Mouse (Mus musculus): ENCODE measurements around the gene Coa7.

Gene Coa7

GRCm38 (mm10) chr4:108371421-108371820 lies 43.5 kb downstream of the Coa7 start:
- intact Hi-C loops (cut with DNase I) = no loop called here

- intact Hi-C loops (cut with DNase I) = no loop called here
Measured at GRCm38 (mm10) chr4:108372166-108372565, 44.2 kb downstream of the Coa7 start.

- intact Hi-C loops (cut with DNase I) = no loop called here
Measured at GRCm38 (mm10) chr4:108379476-108379875, 51.5 kb downstream of the Coa7 start.

- intact Hi-C loops (cut with DNase I) = no loop called here
Measured at GRCm38 (mm10) chr4:108380146-108380545, 52.2 kb downstream of the Coa7 start.

- intact Hi-C loops (cut with DNase I) = no loop called here
Measured at GRCm38 (mm10) chr4:108383183-108383714, 55.3 kb downstream of the Coa7 start, which contains the start of gene Shisal2a. Shisal2a (minus strand) TSS chr4:108383349.

- intact Hi-C loops (cut with DNase I) = loop anchor here (5.0 kb wide), 1 partner anchor 71 kb away; the partner anchor contains the start of gene Tut4
Measured at GRCm38 (mm10) chr4:108386087-108386486, 58.1 kb downstream of the Coa7 start.

- intact Hi-C loops (cut with DNase I) = loop anchor here (5.0 kb wide), 1 partner anchor 70 kb away; the partner anchor contains the start of gene Tut4
Measured at GRCm38 (mm10) chr4:108387106-108387505, 59.2 kb downstream of the Coa7 start.

GRCm38 (mm10) chr4:108387681-108388253 lies 59.8 kb downstream of the Coa7 start:
- intact Hi-C loops (cut with DNase I) = loop anchor here (5.0 kb wide), 1 partner anchor 70 kb away; the partner anchor contains the start of gene Tut4

- intact Hi-C loops (cut with DNase I) = loop anchor here (5.0 kb wide), 1 partner anchor 69 kb away; the partner anchor contains the start of gene Tut4
Measured at GRCm38 (mm10) chr4:108388741-108389140, 60.8 kb downstream of the Coa7 start.

GRCm38 (mm10) chr4:108391124-108391523 lies 63.2 kb downstream of the Coa7 start:
- intact Hi-C loops (cut with DNase I) = no loop called here
